Mouse (Mus musculus): ENCODE data around the gene Mtfp1.

- TF ChIP-seq CTCF (IDR thresholded peaks at IDR 0.05) (no peak), POLR2A (IDR thresholded peaks at IDR 0.05; ENCODE audit: insufficient read depth, low read depth, low read length) (no peak), EP300 (IDR thresholded peaks at IDR 0.05; ENCODE audit: insufficient read depth, low read depth, low read length) (no peak)
Observed at GRCm38 (mm10) chr11:4087267-4087666, 8.0 kb downstream of the Mtfp1 start.
